Mouse (Mus musculus) small intestine, adult 2 months (tissue): ENCODE data around the gene Rbms3. TPM values are rescaled to one million over a fixed set of nuclear protein-coding genes. Genes with fewer than 3 reads are reported as not detected.

Experiments
- H3K27ac ChIP-seq: fragments of 200-500 bp; 2 replicates; pipeline ENCODE4 v1.5.1; 2012; ENCODE audit warnings: low read depth, low read length, control low read depth, inconsistent platforms; ENCODE audit not compliant: insufficient read depth
- H3K27me3 ChIP-seq: fragments of 200-500 bp; 2 replicates; pipeline ENCODE4 v1.6.1; 2012; ENCODE audit warnings: mild to moderate bottlenecking, moderate library complexity, low read length, inconsistent platforms; ENCODE audit not compliant: control insufficient read depth, insufficient read depth
- H3K36me3 ChIP-seq: fragments of 200-500 bp; 2 replicates; pipeline ENCODE4 v1.6.1; 2012; ENCODE audit warnings: mild to moderate bottlenecking, low read length, control low read depth, inconsistent platforms; ENCODE audit not compliant: control insufficient read depth, insufficient read depth
- H3K4me1 ChIP-seq: fragments of 200-500 bp; 2 replicates; pipeline ENCODE4 v1.6.1; 2012; ENCODE audit warnings: low read length, inconsistent platforms, mixed read lengths; ENCODE audit not compliant: control insufficient read depth, insufficient read depth, insufficient read length
- H3K4me3 ChIP-seq: fragments of 200-500 bp; 2 replicates; pipeline ENCODE4 v1.5.1; 2012; ENCODE audit warnings: low read depth, mild to moderate bottlenecking, control low read depth, inconsistent platforms, low read length, moderate library complexity
- CTCF ChIP-seq: fragments of 200-500 bp; IDR thresholded peaks from 2 replicates; pipeline ENCODE4 v1.5.1; 2012; ENCODE audit warnings: low read depth, mild to moderate bottlenecking, control low read depth, inconsistent platforms, low read length, moderate library complexity, mixed read lengths; ENCODE audit not compliant: insufficient replicate concordance, insufficient read length; ENCODE audit errors: extremely low read depth
- POLR2A ChIP-seq: fragments of 200-500 bp; IDR thresholded peaks from 2 replicates; pipeline ENCODE4 v1.6.1; 2012; ENCODE audit warnings: low read depth, mild to moderate bottlenecking, control low read depth, inconsistent platforms, low read length, moderate library complexity
- WGBS: fragments of 180-500 bp; shearing (Covaris S2); methylation state at CpG from one replicate; pipeline ENCODE4 v1.1.7; 2018; 5-methylcytosine and 5-hydroxymethylcytosine counted together
- polyA plus RNA-seq: library from polyadenylated mRNA; depleted of rRNA; stranded (reverse); fragments of >200 nt; gene quantifications from 2 replicates; pipeline ENCODE4 v1.2.3, GENCODE M21; 2012

Gene Rbms3
- polyA plus RNA-seq, 1 experiment: 3.3 TPM

- H3K27ac ChIP-seq: no peak overlapping the region
- 88% methylated on average over 4 of the region's 4 CpGs for WGBS
- H3K4me1 ChIP-seq: no peaks in the 10 kb centered on the region
- no peaks in the 10 kb centered on the region for H3K27me3 ChIP-seq
- TF ChIP-seq POLR2A (no peak), CTCF (no peak)
- no peaks in the 10 kb centered on the region for H3K36me3 ChIP-seq
- no peak overlapping the region for H3K4me3 ChIP-seq
Measured at GRCm38 (mm10) chr9:117154590-117154989, 475.1 kb downstream of the Rbms3 start.

GRCm38 (mm10) chr9:117153686-117154274, 475.9 kb downstream of the Rbms3 start:
- no peak for TF ChIP-seq CTCF
- TF ChIP-seq POLR2A: no peak
- H3K36me3 ChIP-seq: no peaks in the 10 kb centered on the region
- WGBS: 77% methylated on average over 20 of the region's 20 CpGs
- H3K27me3 ChIP-seq: no peaks in the 10 kb centered on the region
- H3K4me1 ChIP-seq: no peaks in the 10 kb centered on the region
- no peak overlapping the region for H3K27ac ChIP-seq
- H3K4me3 ChIP-seq: no peak overlapping the region

GRCm38 (mm10) chr9:117151951-117152350, 477.8 kb downstream of the Rbms3 start:
- H3K27me3 ChIP-seq: no peaks in the 10 kb centered on the region
- WGBS: 78% methylated on average over 3 of the region's 3 CpGs
- TF ChIP-seq POLR2A (no peak), CTCF (no peak)
- no peak overlapping the region for H3K27ac ChIP-seq
- no peaks in the 10 kb centered on the region for H3K4me1 ChIP-seq
- H3K4me3 ChIP-seq: no peak overlapping the region
- no peaks in the 10 kb centered on the region for H3K36me3 ChIP-seq

DNA sequence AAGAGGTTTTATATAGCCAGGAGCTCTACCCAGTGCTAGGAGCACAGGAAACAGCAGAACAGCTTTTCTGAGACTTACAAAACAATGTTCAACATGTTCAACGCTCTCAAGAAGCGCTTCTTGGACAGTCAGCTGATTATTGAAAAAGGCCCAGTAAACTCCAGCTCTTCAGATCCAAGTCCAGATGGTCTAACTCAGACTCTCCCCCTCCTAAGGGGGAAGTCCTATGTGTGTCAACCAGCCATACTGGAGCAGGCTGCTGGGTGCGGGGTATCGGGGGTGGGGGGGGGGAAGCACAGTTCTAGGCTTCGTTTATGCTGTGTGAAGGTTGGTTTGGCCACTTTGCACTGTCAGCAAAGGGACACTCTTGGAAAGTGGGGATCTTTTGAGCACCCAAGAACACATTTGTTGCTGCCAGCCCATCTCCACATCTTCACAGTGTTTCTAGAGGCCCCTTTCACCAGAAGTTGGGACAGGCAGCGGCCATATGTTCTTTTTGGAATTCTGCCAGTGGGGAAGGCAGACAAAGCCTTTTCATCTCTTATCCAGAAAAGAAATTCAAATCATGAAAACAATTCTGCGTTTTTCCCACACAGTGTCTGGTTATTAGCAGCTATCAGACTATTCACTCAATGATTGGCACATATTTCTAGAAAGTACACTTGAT, 485.5 kb downstream of the Rbms3 start:
- no peaks in the 10 kb centered on the region for H3K36me3 ChIP-seq
- no peaks in the 10 kb centered on the region for H3K27me3 ChIP-seq
- H3K4me3 ChIP-seq: no peak overlapping the region
- no peaks in the 10 kb centered on the region for H3K4me1 ChIP-seq
- H3K27ac ChIP-seq: no peak overlapping the region
- TF ChIP-seq POLR2A: no peak
- 69% methylated on average over 7 of the region's 7 CpGs for WGBS

- Histone ChIP-seq H3K4me1 (no peaks in the 10 kb centered on the region), H3K27me3 (no peaks in the 10 kb centered on the region), H3K27ac (no peak overlapping the region), H3K36me3 (no peaks in the 10 kb centered on the region), H3K4me3 (no peak overlapping the region)
- no peak for TF ChIP-seq CTCF
- 82% methylated on average over 3 of the region's 3 CpGs for WGBS
Measured at GRCm38 (mm10) chr9:117139971-117140370, 489.7 kb downstream of the Rbms3 start.

DNA sequence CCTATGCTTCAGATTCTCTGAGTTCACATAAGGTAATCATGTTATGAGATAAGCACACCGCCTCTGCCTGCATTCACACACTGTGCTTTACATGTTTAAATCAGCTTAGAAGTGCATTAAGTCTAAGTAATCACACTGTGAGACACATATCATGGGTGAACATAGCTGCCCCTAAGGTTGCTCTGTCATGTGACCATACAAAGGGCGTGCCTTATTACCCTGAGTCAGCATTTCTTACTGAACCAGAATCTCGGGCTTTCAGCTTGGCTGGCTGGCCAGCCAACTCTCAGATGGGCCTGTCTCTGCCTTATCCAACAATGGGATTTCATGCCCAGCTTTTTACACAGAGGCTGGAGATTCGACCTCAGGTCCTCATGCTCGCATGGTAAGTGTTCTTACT, 493.3 kb downstream of the Rbms3 start:
- TF ChIP-seq CTCF (no peak), POLR2A (no peak)
- H3K27ac ChIP-seq: no peak overlapping the region

DNA sequence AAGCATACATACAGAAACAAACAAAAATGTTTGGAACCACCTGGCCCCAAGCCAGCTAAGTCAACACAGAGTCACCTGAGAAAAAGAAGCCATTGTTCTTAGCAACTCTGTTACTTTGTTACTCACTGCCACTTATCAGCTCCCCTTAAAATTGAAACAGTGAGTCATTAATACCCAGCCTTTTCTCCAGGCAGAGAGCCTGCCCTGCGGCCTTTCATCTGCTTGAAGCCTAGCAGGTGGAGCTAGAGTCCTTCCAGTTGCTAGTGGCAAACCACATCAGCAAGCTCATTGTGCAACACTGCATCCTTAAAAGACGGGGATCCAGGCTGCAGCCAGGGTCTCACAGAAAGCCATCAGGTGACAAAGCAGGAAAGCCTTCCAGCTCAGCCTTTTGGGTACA, 495.7 kb downstream of the Rbms3 start:
- H3K27me3 ChIP-seq: no peaks in the 10 kb centered on the region
- no peaks in the 10 kb centered on the region; the same call in 1 of the 2 replicates for H3K4me1 ChIP-seq
- WGBS: 20% methylated on average over 2 of the region's 2 CpGs
- TF ChIP-seq CTCF (no peak), POLR2A (no peak)
- H3K36me3 ChIP-seq: no peaks in the 10 kb centered on the region
- H3K27ac ChIP-seq: no peak overlapping the region
- no peak overlapping the region for H3K4me3 ChIP-seq

More for the DNA sequence above, 493.3 kb downstream of the Rbms3 start:
- H3K4me1 ChIP-seq: no peaks in the 10 kb centered on the region; the same call in 1 of the 2 replicates
- 52% methylated on average over 5 of the region's 5 CpGs for WGBS
- H3K27me3 ChIP-seq: no peaks in the 10 kb centered on the region
- H3K4me3 ChIP-seq: no peak overlapping the region
- H3K36me3 ChIP-seq: no peaks in the 10 kb centered on the region
